Mouse (Mus musculus) small intestine, adult 2 months (tissue): ENCODE results near the gene Erv3. TPM values are rescaled to one million over a fixed set of nuclear protein-coding genes. Genes with fewer than 3 reads are reported as not detected.

Experiments
- H3K27ac ChIP-seq: fragments of 200-500 bp; 2 replicates; pipeline ENCODE4 v1.5.1; 2012; ENCODE audit warnings: low read depth, low read length, control low read depth, inconsistent platforms; ENCODE audit not compliant: insufficient read depth
- H3K27me3 ChIP-seq: fragments of 200-500 bp; 2 replicates; pipeline ENCODE4 v1.6.1; 2012; ENCODE audit warnings: mild to moderate bottlenecking, moderate library complexity, low read length, inconsistent platforms; ENCODE audit not compliant: control insufficient read depth, insufficient read depth
- H3K36me3 ChIP-seq: fragments of 200-500 bp; 2 replicates; pipeline ENCODE4 v1.6.1; 2012; ENCODE audit warnings: mild to moderate bottlenecking, low read length, control low read depth, inconsistent platforms; ENCODE audit not compliant: control insufficient read depth, insufficient read depth
- H3K4me1 ChIP-seq: fragments of 200-500 bp; 2 replicates; pipeline ENCODE4 v1.6.1; 2012; ENCODE audit warnings: low read length, inconsistent platforms, mixed read lengths; ENCODE audit not compliant: control insufficient read depth, insufficient read depth, insufficient read length
- H3K4me3 ChIP-seq: fragments of 200-500 bp; 2 replicates; pipeline ENCODE4 v1.5.1; 2012; ENCODE audit warnings: low read depth, mild to moderate bottlenecking, control low read depth, inconsistent platforms, low read length, moderate library complexity
- CTCF ChIP-seq: fragments of 200-500 bp; IDR thresholded peaks from 2 replicates; pipeline ENCODE4 v1.5.1; 2012; ENCODE audit warnings: low read depth, mild to moderate bottlenecking, control low read depth, inconsistent platforms, low read length, moderate library complexity, mixed read lengths; ENCODE audit not compliant: insufficient replicate concordance, insufficient read length; ENCODE audit errors: extremely low read depth
- POLR2A ChIP-seq: fragments of 200-500 bp; IDR thresholded peaks from 2 replicates; pipeline ENCODE4 v1.6.1; 2012; ENCODE audit warnings: low read depth, mild to moderate bottlenecking, control low read depth, inconsistent platforms, low read length, moderate library complexity
- WGBS: fragments of 180-500 bp; shearing (Covaris S2); methylation state at CpG from one replicate; pipeline ENCODE4 v1.1.7; 2018; 5-methylcytosine and 5-hydroxymethylcytosine counted together
- polyA plus RNA-seq: library from polyadenylated mRNA; depleted of rRNA; stranded (reverse); fragments of >200 nt; gene quantifications from 2 replicates; pipeline ENCODE4 v1.2.3, GENCODE M21; 2012

Erv3 gene
- polyA plus RNA-seq, 1 experiment, result not detected

DNA sequence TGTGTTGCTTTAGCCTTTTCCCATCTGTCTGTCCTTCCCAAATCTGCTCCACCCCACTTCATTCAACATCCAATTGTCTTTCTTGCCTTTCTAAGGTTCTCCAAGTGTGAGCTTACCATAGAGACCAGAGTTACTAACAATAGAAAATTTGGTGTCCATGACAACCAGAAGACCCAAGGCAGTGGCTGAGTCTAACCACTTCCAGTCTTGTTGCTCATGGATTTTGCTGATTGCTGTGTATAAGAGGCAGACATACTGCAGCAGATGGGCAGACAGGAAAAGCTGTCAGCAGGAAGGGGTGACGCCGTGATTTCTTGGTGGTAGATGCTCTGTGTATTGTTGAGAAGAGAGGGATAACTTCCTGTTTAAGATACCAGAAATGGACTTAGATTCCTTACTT, 23.6 kb upstream of the Erv3 start:
- 71% methylated on average over 2 of the region's 2 CpGs for WGBS
- H3K4me3 ChIP-seq, result no peak overlapping the region
- H3K36me3 ChIP-seq, result no peaks in the 10 kb centered on the region
- TF ChIP-seq POLR2A (no peak), CTCF (no peak)
- H3K4me1 ChIP-seq, result peaks cover 4% of the 10 kb centered on the region; the same call in 1 of the 2 replicates
- H3K27me3 ChIP-seq, result no peaks in the 10 kb centered on the region
- no peak overlapping the region for H3K27ac ChIP-seq

DNA sequence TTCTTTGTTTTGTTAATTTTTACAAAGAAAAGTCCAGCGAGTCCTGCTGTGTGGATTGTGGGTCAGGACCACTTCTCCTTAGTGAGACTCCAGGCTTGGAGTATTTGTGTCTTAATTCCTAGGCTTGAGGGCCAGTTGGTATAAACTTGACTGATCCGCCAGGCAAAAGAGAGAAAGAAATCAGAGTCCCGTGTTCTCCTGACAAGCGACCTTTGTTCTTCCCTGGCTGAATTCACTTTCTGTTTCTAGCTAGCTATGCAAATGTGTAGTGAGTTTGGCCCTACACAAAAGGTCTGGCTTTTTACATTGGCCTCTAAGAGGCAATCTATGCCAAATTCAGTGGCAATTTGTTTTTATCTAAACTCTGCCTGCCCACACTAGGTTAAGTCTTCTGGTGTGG, 22.2 kb upstream of the Erv3 start:
- WGBS, result 21% methylated on average over 4 of the region's 4 CpGs
- Histone ChIP-seq H3K36me3 (no peaks in the 10 kb centered on the region), H3K27ac (peak overlapping the region; percentile 81), H3K27me3 (no peaks in the 10 kb centered on the region), H3K4me1 (peaks cover 4% of the 10 kb centered on the region; the same call in 1 of the 2 replicates), H3K4me3 (no peak overlapping the region)
- TF ChIP-seq POLR2A, result no peak
- no peak for TF ChIP-seq CTCF

DNA sequence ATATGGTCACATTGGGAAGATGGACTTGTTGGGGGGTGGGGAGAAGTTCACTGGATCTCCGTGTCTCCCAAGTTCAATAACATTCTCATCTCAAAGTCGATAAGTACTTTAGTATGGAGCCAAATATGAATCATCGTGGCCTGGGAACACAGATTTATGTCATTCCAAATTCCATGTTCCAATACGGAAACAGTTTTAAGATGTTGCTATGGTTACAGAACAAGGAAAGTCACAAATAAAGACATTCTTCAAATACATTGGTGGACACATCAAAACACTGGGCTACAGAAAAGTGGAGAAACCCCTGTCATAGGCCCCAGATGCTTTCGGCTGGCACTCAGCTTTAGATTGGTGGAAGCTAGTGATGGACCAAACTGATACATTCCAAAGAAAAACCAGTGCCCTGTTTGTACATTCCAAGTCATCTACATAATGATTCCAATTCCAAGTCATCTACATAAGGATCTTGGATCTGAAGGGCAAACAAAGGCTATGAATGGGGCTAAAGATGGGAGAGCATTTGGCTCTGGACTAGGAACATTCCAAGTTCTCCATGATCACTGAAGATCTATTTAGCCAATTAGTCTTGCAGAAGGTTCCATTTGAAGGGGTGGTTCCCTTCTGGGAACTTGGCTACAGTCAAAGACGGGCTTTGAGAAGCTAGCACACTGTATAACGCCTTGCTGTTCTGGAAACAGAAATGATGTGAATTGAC, 17.2 kb upstream of the Erv3 start:
- TF ChIP-seq CTCF (no peak), POLR2A (no peak)
- no peaks in the 10 kb centered on the region for H3K36me3 ChIP-seq
- no peak overlapping the region for H3K4me3 ChIP-seq
- no peak overlapping the region for H3K27ac ChIP-seq
- WGBS, result 83% methylated on average over 7 of the region's 7 CpGs
- H3K4me1 ChIP-seq, result peaks cover 2% of the 10 kb centered on the region; the same call in 1 of the 2 replicates
- H3K27me3 ChIP-seq, result no peaks in the 10 kb centered on the region

DNA sequence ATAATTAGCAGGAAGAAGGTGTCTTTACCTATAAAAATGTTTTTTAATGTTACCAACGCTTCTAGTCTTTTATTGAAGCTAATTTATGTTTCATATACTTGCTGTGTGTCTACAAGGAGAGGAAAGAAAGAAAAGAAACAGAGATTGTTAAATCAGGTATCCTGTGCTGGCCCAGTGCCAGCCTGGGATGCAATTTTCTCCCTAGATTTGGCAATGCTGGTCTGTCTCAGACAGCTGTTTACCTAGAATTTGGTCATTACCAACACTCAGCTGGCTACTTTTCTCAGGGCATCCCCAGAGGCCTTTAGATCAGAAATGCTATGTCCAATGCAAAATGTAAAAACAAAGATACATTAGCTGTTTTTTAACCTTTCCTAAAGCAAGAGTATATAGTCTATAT, 13.8 kb upstream of the Erv3 start:
- no peak for TF ChIP-seq POLR2A
- no peak for TF ChIP-seq CTCF
- H3K27me3 ChIP-seq, result no peaks in the 10 kb centered on the region
- WGBS, result 74% methylated on average over 1 of the region's 1 CpGs
- H3K4me1 ChIP-seq, result no peaks in the 10 kb centered on the region
- no peak overlapping the region for H3K4me3 ChIP-seq
- H3K36me3 ChIP-seq, result no peaks in the 10 kb centered on the region
- no peak overlapping the region for H3K27ac ChIP-seq

DNA sequence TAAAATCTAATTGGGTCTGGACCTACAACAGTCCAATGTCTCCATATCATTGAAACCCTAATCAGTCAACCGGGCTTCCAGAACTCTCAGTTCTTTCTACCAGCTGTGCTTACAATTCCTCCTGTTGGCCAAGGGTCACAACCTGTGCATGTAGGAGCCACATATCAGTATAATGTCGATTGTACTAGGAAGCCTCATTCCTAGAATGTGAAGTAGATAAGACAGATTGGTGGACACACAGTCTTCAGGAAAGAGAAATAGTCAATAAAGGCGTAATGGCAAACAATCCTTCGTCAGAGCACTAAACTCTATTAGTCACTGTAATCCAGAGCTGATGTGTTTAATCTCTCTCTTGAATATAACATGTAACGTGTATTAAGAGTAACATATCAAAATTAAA, 9.4 kb upstream of the Erv3 start:
- TF ChIP-seq CTCF, result no peak
- TF ChIP-seq POLR2A, result no peak
- Histone ChIP-seq H3K36me3 (no peaks in the 10 kb centered on the region), H3K27me3 (no peaks in the 10 kb centered on the region), H3K4me1 (no peaks in the 10 kb centered on the region), H3K4me3 (no peak overlapping the region), H3K27ac (no peak overlapping the region)
- WGBS, result 41% methylated on average over 5 of the region's 5 CpGs

DNA sequence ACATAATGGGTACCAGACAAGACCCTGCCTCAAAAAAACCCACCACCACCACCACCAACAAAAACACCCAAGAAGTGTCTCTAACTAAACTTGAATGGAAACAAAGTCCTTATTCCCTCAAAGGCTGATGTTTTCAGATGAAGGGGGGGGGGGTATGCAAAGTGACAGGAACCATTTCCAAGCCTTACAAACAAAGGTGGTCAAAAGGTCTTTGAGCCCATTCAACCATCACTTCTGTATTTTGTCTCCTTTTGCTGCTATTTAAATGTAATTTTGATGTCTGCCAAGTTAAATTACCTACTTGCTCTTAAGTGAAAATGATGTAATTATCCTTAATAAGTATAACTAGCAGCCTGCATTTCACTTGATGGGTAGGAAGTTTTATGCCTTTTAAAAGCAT, 7.1 kb upstream of the Erv3 start:
- no peaks in the 10 kb centered on the region for H3K27me3 ChIP-seq
- H3K27ac ChIP-seq, result no peak overlapping the region
- TF ChIP-seq POLR2A (no peak), CTCF (no peak)
- H3K4me3 ChIP-seq, result no peak overlapping the region
- no peaks in the 10 kb centered on the region for H3K4me1 ChIP-seq
- no peaks in the 10 kb centered on the region for H3K36me3 ChIP-seq

DNA sequence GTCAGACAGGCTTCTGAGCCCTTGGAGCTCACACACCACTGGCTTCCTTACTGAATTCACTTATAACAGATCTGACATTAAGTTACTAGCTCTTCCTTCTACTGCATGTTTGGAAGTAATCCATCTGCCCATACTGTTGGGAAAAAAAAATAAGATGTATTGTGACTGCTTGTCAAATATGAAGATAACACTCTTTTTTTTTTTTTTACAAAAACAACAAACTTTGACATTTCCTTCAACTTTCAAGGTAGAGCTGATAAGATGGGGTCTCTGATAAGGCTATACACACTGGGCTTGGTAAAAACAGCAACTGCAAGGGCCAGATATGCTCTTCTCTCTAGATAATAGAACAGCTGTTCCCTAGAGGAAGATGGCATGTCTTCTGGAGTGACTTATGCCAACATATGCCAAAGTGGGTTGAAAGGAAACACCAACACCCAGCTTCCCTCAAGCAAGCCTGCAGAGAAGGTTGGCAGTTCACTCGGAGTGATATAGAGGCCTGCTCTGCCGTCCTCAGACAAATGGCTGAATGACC, 4.8 kb upstream of the Erv3 start:
- no peak overlapping the region for H3K27ac ChIP-seq
- H3K36me3 ChIP-seq, result no peaks in the 10 kb centered on the region
- 86% methylated on average over 2 of the region's 2 CpGs for WGBS
- no peaks in the 10 kb centered on the region for H3K27me3 ChIP-seq
- no peaks in the 10 kb centered on the region for H3K4me1 ChIP-seq
- TF ChIP-seq POLR2A (no peak), CTCF (no peak)
- H3K4me3 ChIP-seq, result no peak overlapping the region
